Mouse (Mus musculus) macrophage (primary cell): ENCODE measurements around the gene Selenom. TPM values are rescaled to one million over a fixed set of nuclear protein-coding genes. Genes with fewer than 3 reads are reported as not detected.

Source experiments
- H3K27ac ChIP-seq: fragments of 350-480 bp; formaldehyde crosslinking; 2 replicates; pipeline ENCODE4 v1.9.0; 2021
- H3K36me3 ChIP-seq: fragments of 350-480 bp; formaldehyde crosslinking; 2 replicates; pipeline ENCODE4 v1.9.0; 2021; ENCODE audit errors: inconsistent target
- H3K4me3 ChIP-seq: fragments of 350-480 bp; formaldehyde crosslinking; 2 replicates; pipeline ENCODE4 v1.9.0; 2021; ENCODE audit errors: inconsistent target
- H3K79me2 ChIP-seq: fragments of 350-480 bp; formaldehyde crosslinking; 2 replicates; pipeline ENCODE4 v1.9.0; 2021; ENCODE audit errors: inconsistent target
- WGBS: methylation state at CpG from one replicate; pipeline ENCODE4 v1.1.7; 2026; ENCODE audit warnings: inconsistent platforms; ENCODE audit not compliant: missing documents; 5-methylcytosine and 5-hydroxymethylcytosine counted together
- polyA plus RNA-seq: library from polyadenylated mRNA; stranded (reverse); fragments of 250-400 nt; gene quantifications from 3 replicates; pipeline ENCODE4 v1.2.4, GENCODE M21; 2018; ENCODE audit warnings: inconsistent platforms

The Selenom gene
- polyA plus RNA-seq, 1 experiment from 2014 or later: 28.1 TPM

- no peak overlapping the region for H3K4me3 ChIP-seq
- H3K27ac ChIP-seq: no peak overlapping the region
- H3K79me2 ChIP-seq: no peaks in the 10 kb centered on the region
- WGBS: 100% methylated on average over 5 of the region's 5 CpGs
- no peaks in the 10 kb centered on the region for H3K36me3 ChIP-seq
Observed at GRCm38 (mm10) chr11:3544409-3544808, 29.9 kb downstream of the Selenom start.

DNA sequence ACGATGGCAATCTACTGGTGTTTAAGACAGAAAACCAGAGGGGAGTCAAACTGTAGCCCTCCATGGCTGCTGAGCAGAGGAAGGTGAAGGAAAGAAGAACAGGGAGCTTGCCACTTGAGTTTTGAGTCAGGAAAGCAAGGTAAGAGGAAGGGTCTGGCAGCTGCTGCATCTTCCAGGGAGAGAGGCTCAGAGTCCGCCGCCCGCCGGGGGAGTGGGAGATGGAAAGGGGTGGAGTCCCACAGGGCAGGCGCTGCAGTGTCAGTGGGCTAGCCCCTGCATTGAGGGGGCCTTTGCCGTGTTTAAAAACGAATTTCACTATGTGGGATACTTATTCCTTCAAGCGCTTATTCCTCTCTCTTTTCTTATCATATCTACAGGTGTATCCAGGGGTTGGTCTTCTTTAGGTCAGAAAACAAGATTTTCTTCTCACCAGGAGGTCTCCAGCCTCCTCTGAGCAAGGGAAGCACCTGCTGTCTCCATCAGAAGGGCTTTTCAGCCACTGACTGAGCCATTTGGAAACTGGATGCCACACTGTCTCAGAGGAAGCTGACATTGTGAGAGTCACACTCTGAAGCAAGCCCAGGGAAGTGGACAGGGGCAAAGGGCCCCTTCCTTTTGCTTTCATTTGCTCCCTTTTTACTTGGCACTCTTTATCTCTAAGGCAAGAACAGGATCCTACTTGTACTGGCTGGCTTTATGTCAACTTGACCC is 31.2 kb downstream of the Selenom start:
- Histone ChIP-seq H3K27ac (no peak overlapping the region), H3K36me3 (no peaks in the 10 kb centered on the region), H3K79me2 (no peaks in the 10 kb centered on the region), H3K4me3 (no peak overlapping the region)
- WGBS: 71% methylated on average over 9 of the region's 9 CpGs

GRCm38 (mm10) chr11:3546242-3546562 is 31.7 kb downstream of the Selenom start:
- Histone ChIP-seq H3K4me3 (no peak overlapping the region), H3K36me3 (no peaks in the 10 kb centered on the region), H3K27ac (no peak overlapping the region), H3K79me2 (no peaks in the 10 kb centered on the region)
- 17% methylated on average over 1 of the region's 1 CpGs for WGBS

- Histone ChIP-seq H3K27ac (no peak overlapping the region), H3K36me3 (no peaks in the 10 kb centered on the region), H3K79me2 (no peaks in the 10 kb centered on the region), H3K4me3 (no peak overlapping the region)
- 77% methylated on average over 2 of the region's 2 CpGs for WGBS
Observed at GRCm38 (mm10) chr11:3547047-3547446, 32.6 kb downstream of the Selenom start.

DNA sequence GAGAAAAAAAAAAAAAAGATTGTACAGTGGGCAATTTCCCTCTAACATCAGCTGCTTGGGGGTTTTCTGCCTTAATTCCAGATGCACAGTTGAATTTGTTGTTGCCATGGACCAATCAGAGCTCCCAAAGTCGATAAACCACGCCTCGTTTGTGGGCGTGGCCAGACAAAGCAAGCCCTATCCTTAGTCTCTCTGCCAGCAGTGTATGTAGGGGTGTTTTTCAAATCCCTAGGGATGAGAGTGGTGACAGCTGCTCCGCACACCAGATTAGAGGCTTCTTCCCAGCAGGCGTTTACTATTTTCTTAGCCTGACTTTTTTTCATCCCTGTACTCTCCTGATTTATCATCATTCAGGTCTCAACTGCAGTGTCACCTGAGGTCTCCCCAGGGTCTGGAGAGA is 33.5 kb downstream of the Selenom start:
- Histone ChIP-seq H3K36me3 (no peaks in the 10 kb centered on the region), H3K79me2 (no peaks in the 10 kb centered on the region), H3K4me3 (no peak overlapping the region), H3K27ac (no peak overlapping the region)
- WGBS: 83% methylated on average over 6 of the region's 6 CpGs

GRCm38 (mm10) chr11:3548564-3549295 is 34.2 kb downstream of the Selenom start:
- H3K79me2 ChIP-seq: no peaks in the 10 kb centered on the region
- no peak overlapping the region for H3K4me3 ChIP-seq
- WGBS: 90% methylated on average over 3 of the region's 3 CpGs
- no peaks in the 10 kb centered on the region for H3K36me3 ChIP-seq
- no peak overlapping the region for H3K27ac ChIP-seq

DNA sequence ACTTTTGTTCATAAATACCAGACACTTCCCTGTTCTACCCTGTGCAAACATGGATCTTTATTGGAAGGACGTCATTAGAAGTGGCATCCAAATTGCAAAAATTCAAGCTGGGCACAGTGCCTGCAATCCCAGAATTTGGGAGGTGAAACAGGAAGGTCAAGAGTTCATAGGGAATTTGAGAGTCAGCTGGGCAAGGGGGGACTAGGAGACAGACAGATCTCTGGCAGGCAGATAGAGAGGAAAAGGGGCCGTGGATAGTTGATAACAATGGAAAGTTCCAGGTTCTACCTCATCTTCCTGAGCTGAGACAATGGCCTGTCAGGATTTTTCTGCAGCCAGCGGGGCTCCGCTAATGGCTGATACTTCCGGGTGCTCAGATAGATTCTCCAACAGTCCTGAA is 35.3 kb downstream of the Selenom start:
- Histone ChIP-seq H3K4me3 (no peak overlapping the region), H3K79me2 (no peaks in the 10 kb centered on the region), H3K27ac (no peak overlapping the region), H3K36me3 (no peaks in the 10 kb centered on the region)
- 91% methylated on average over 5 of the region's 5 CpGs for WGBS

- H3K79me2 ChIP-seq: no peaks in the 10 kb centered on the region
- WGBS: 94% methylated on average over 4 of the region's 4 CpGs
- H3K4me3 ChIP-seq: no peak overlapping the region
- H3K36me3 ChIP-seq: no peaks in the 10 kb centered on the region
- no peak overlapping the region for H3K27ac ChIP-seq
Observed at GRCm38 (mm10) chr11:3554976-3555375, 40.5 kb downstream of the Selenom start.

DNA sequence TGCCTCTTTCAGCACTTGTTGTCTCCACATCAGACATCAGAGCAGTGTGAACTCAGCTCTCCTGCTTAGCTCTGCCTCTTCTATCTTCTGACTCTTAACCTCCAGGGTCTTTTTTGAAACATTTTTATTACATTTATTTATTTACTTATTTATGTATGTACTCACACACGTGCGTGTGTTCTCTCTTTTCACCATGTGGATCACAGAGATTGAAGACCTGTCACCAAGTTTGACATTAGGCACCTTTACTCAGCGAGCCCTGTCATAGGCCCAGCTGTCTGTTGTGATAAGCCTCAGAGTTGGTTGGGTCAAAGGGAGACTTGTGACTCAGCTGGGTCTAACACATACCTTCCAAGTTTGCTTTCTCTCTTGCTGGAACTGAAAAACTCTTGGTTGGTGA is 43.4 kb downstream of the Selenom start:
- no peaks in the 10 kb centered on the region for H3K36me3 ChIP-seq
- no peak overlapping the region for H3K27ac ChIP-seq
- no peaks in the 10 kb centered on the region for H3K79me2 ChIP-seq
- H3K4me3 ChIP-seq: no peak overlapping the region
- 88% methylated on average over 3 of the region's 3 CpGs for WGBS

DNA sequence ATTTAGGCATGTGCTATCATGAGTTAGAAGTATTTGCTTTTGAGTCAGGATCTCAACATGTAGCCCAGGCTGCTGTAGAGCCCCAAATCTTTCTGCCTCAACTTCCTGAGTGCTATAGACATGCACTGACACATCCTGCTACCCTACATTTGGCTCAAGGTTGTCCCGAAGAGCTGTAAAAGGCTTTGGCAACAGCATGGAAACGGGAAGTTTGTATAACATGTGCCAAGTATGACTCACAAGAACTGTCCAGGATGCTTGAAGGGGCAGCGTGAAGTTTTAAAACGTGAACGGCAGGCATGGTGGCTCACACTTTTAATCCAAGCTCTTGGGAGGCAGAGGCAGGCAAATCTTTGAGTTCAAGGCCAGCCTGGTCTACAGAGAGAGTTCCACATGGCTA is 45.7 kb downstream of the Selenom start:
- H3K79me2 ChIP-seq: no peaks in the 10 kb centered on the region
- no peak overlapping the region for H3K27ac ChIP-seq
- no peak overlapping the region for H3K4me3 ChIP-seq
- H3K36me3 ChIP-seq: no peaks in the 10 kb centered on the region
- WGBS: 50% methylated on average over 5 of the region's 5 CpGs

DNA sequence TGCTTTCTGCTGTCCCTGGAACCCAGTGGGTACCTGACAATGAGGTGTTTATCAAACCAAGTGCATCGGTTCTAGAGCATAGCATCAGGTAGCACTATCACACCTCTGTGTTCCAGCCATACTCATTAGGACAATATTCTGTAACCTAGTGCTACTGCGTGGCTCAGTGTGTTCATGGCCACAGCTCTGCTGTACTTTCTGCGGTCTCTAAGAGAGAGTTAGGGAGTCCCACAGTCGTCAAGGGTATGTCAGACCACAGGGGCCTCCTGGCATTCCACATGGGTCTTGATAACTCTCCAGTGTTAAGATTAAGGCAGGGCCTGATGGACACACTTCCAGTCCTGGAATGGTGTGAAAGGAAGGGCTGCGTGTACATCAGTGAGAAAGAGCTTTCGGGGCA is 49.4 kb downstream of the Selenom start:
- Histone ChIP-seq H3K36me3 (no peaks in the 10 kb centered on the region), H3K79me2 (no peaks in the 10 kb centered on the region), H3K4me3 (no peak overlapping the region), H3K27ac (no peak overlapping the region)
- WGBS: 94% methylated on average over 6 of the region's 6 CpGs

DNA sequence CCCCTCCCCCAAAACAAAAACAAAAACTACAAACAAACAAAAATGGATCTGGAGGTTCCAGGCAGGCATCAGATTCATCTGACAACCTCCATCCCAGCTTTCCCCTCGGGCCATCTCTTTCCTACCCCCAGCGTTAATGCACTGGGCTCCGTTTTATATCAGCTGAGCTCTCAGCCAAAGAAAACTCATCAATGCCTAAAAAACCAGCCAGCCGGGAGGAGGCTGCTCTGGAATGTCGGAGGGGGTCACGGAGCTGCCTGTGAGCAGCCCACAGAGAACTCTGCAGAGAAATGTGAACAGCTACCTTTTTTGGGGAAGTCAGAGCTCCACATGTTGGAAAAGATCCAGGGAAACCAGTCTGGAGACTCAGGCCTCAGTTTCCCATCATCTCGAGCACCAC is 50.0 kb downstream of the Selenom start:
- Histone ChIP-seq H3K27ac (no peak overlapping the region), H3K36me3 (no peaks in the 10 kb centered on the region), H3K4me3 (no peak overlapping the region), H3K79me2 (no peaks in the 10 kb centered on the region)
- WGBS: 95% methylated on average over 7 of the region's 7 CpGs

DNA sequence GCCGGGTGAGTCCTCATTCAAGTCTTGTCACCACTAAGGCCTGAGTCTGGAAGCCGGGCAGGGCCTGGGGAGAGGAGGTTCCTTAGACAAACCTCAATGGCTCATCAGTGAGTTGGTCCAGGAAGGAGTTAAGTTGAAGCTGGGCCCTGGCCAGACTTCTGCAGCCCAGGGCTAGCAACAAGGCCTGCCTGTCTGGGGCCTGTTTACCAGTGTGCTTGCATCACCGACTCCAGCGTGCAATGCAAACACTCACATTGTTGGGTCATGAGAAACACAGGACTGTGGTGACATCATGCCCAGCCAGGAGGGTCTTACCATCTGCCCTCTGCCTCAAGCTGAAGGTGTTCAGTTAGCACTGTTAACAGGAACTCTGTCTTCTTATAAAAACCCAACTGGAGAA is 51.5 kb downstream of the Selenom start:
- no peak overlapping the region for H3K27ac ChIP-seq
- 83% methylated on average over 4 of the region's 4 CpGs for WGBS
- no peaks in the 10 kb centered on the region for H3K36me3 ChIP-seq

More for the DNA sequence above, 51.5 kb downstream of the Selenom start:
- no peaks in the 10 kb centered on the region for H3K79me2 ChIP-seq
- H3K4me3 ChIP-seq: no peak overlapping the region
